ENCODE assay signal across 28 mouse cellular contexts in genomic region chr5:31860831-31861624, GRCm38 (mm10).
A peak's percentile ranks its signal among the peaks of the same experiment; 100 is the strongest.
DNase-seq lines count a peak whose midpoint lies in the region; ATAC-seq and TF ChIP-seq lines count a peak whose summit lies in the region.
"Had no signal": no experiment of that assay in that cellular context is flagged by ENCODE, and none has a peak within 500 bp of the region (broad histone marks: within the 10 kb centered on the region; RNA-seq: fewer than 3 reads in every experiment).

No protein-coding gene starts in this region.

- no peak overlapping the region for H3K9ac ChIP-seq in ES-Bruce4 (ENCODE audit: low read depth, poor library complexity, severe bottlenecking)
- no peak overlapping the region for H3K9ac ChIP-seq in forebrain, postnatal 0 days
- H3K9ac ChIP-seq: hindbrain, embryonic 14.5 days; intestine, embryonic 15.5 days; liver, postnatal 0 days; neural tube, embryonic 13.5 days had no signal

- TF ChIP-seq POLR2A in ES-Bruce4 (IDR thresholded peaks at IDR 0.05; ENCODE audit: insufficient read depth, low read length) (no peak), myocyte (IDR thresholded peaks at IDR 0.05; ENCODE audit: insufficient read length, low read depth) (no peak)

- peak; percentile 16 for DNase-seq in MN1 (ENCODE audit: low spot score)
- no peak for DNase-seq in forebrain, postnatal 0 days
- DNase-seq in adrenal gland, postnatal 14 days = no peak
- no peak for DNase-seq in right cerebral cortex, postnatal 10 days (ENCODE audit: low spot score in 2 of 2)
- DNase-seq: adrenal gland, postnatal 25 days; cerebellum, adult 8-10 months; cerebellum, postnatal 36 days; gastrocnemius, postnatal 14 days; heart, adult 18-20 months; heart, postnatal 36 days; kidney, adult 9 months; kidney, postnatal 25 days; liver, postnatal 0 days; midbrain, embryonic 14.5 days; right cerebral cortex, postnatal 4 days; thymus, postnatal 25 days had no signal

- no peak for TF ChIP-seq CTCF in ES-Bruce4 (IDR thresholded peaks at IDR 0.05; ENCODE audit: low read depth, low read length)
- TF ChIP-seq CTCF in forebrain, postnatal 0 days (IDR thresholded peaks at IDR 0.05; ENCODE audit: low read depth) = no peak

- peak overlapping the region; percentile 26 for H3K4me2 ChIP-seq in myocyte (ENCODE audit: low read depth)
- H3K4me2 ChIP-seq in forebrain, postnatal 0 days (ENCODE audit: low read depth) = no peak overlapping the region
- H3K4me2 ChIP-seq: hindbrain, embryonic 14.5 days; intestine, embryonic 15.5 days; liver, embryonic 11.5 days; neural tube, embryonic 13.5 days had no signal

- H3K27ac ChIP-seq in ES-Bruce4 (ENCODE audit: insufficient read depth, low read length) = peak overlapping the region; percentile 44; the same call in 1 of the 2 replicates
- H3K27ac ChIP-seq in forebrain, postnatal 0 days (ENCODE audit: low read depth, low read length) = no peak overlapping the region
- H3K27ac ChIP-seq: hindbrain, embryonic 14.5 days; layer of hippocampus, adult 2 months; macrophage; neural tube, embryonic 13.5 days had no signal

- H3K4me1 ChIP-seq in ES-Bruce4 (ENCODE audit: control insufficient read depth, insufficient read depth, low read length) = peaks cover 7% of the 10 kb centered on the region
- H3K4me1 ChIP-seq in forebrain, postnatal 0 days (ENCODE audit: insufficient read depth) = no peaks in the 10 kb centered on the region
- H3K4me1 ChIP-seq: neural tube, embryonic 13.5 days had no signal

- ATAC-seq in erythroblast, adult 5-6 weeks (replicated peaks; ENCODE audit: low FRiP score, poor library complexity, severe bottlenecking) = 0 out of 2 replicates have a peak, but pooled peaks have one; percentile 43
- ATAC-seq in forebrain, postnatal 0 days = no peak
- ATAC-seq: forebrain, embryonic 14.5 days; intestine, embryonic 15.5 days; liver, postnatal 0 days; lung, postnatal 0 days had no signal

- H3ac ChIP-seq in myocyte (ENCODE audit: control insufficient read depth, insufficient read length) = no peak overlapping the region

- no peak for TF ChIP-seq EP300 in ES-Bruce4 (IDR thresholded peaks at IDR 0.05; ENCODE audit: insufficient read depth, low read depth, low read length)

- no peaks in the 10 kb centered on the region for H3K9me3 ChIP-seq in ES-Bruce4 (replicated peaks; ENCODE audit: control insufficient read depth, insufficient read depth, low read length, poor library complexity, severe bottlenecking)
- H3K9me3 ChIP-seq in forebrain, postnatal 0 days (ENCODE audit: low read length) = no peaks in the 10 kb centered on the region
- H3K9me3 ChIP-seq: intestine, embryonic 15.5 days; neural tube, embryonic 13.5 days had no signal

- no peaks in the 10 kb centered on the region for H3K79me2 ChIP-seq in myocyte (ENCODE audit: control insufficient read depth, insufficient read depth)

- H3K4me3 ChIP-seq in ES-Bruce4 (ENCODE audit: low read depth, low read length) (no peak overlapping the region), myocyte (no peak overlapping the region)
- H3K4me3 ChIP-seq in forebrain, postnatal 0 days (ENCODE audit: low read depth, low read length) = no peak overlapping the region
- H3K4me3 ChIP-seq: erythroblast, embryonic 14.5 days; intestine, embryonic 15.5 days; layer of hippocampus, adult 2 months; neural tube, embryonic 13.5 days had no signal

- H3K27me3 ChIP-seq in ES-Bruce4 (ENCODE audit: control insufficient read depth, insufficient read depth, low read length, poor library complexity, severe bottlenecking) (no peaks in the 10 kb centered on the region), myocyte (ENCODE audit: control insufficient read depth, insufficient read depth, insufficient read length) (no peaks in the 10 kb centered on the region)
- H3K27me3 ChIP-seq in forebrain, postnatal 0 days (ENCODE audit: insufficient read depth, low read length) = no peaks in the 10 kb centered on the region
- H3K27me3 ChIP-seq: intestine, embryonic 15.5 days; neural tube, embryonic 13.5 days had no signal

- H3K36me3 ChIP-seq in ES-Bruce4 (ENCODE audit: control insufficient read depth, insufficient read depth, low read length, poor library complexity, severe bottlenecking) (no peaks in the 10 kb centered on the region), myocyte (ENCODE audit: control insufficient read depth, insufficient read depth) (no peaks in the 10 kb centered on the region)
- H3K36me3 ChIP-seq in forebrain, postnatal 0 days (ENCODE audit: insufficient read depth) = no peaks in the 10 kb centered on the region
- H3K36me3 ChIP-seq: intestine, embryonic 15.5 days; neural tube, embryonic 13.5 days had no signal

- 89% methylated on average over 5 of the region's 5 CpGs for WGBS in forebrain, postnatal 0 days

TF ChIP-seq in myocyte, 11 proteins besides CTCF, POLR2A, EP300 and RAD21:
- TF ChIP-seq E2F4 (IDR thresholded peaks at IDR 0.05; ENCODE audit: insufficient read depth) = no peak
- no peak for TF ChIP-seq TCF12 (IDR thresholded peaks at IDR 0.05; ENCODE audit: insufficient read depth, poor library complexity, severe bottlenecking)
- no peak for TF ChIP-seq MAX (IDR thresholded peaks at IDR 0.05; ENCODE audit: low read depth)
- TF ChIP-seq MYOD1 (IDR thresholded peaks at IDR 0.05; ENCODE audit: control insufficient read depth in 1 of 3, insufficient read length in 2 of 3, low read depth in 2 of 3) = no peak
- no peak for TF ChIP-seq SRF (IDR thresholded peaks at IDR 0.05; ENCODE audit: control insufficient read depth, insufficient read length, low read depth)
- TF ChIP-seq CEBPB (IDR thresholded peaks at IDR 0.05; ENCODE audit: insufficient read depth, poor library complexity, severe bottlenecking) = no peak
